Mouse (Mus musculus) liver, adult 2 months (tissue): ENCODE measurements at regions not wholly inside any gene's neighbourhood (a gene's known extent, or its start where the extent isn't known, plus 50 kb on each side); places are given as distances from the start of the nearest gene placed in this dataset.

ENCODE experiments used
- CTCF ChIP-seq: fragments of 200-500 bp; IDR thresholded peaks from 2 replicates; pipeline ENCODE4 v1.5.1; 2011; ENCODE audit warnings: low read depth, low read length, control low read depth
- POLR2A ChIP-seq: fragments of 200-500 bp; IDR thresholded peaks from 2 replicates; pipeline ENCODE4 v1.6.1; 2011; ENCODE audit warnings: low read length, control low read depth; ENCODE audit not compliant: insufficient read depth; ENCODE audit errors: extremely low read depth

DNA sequence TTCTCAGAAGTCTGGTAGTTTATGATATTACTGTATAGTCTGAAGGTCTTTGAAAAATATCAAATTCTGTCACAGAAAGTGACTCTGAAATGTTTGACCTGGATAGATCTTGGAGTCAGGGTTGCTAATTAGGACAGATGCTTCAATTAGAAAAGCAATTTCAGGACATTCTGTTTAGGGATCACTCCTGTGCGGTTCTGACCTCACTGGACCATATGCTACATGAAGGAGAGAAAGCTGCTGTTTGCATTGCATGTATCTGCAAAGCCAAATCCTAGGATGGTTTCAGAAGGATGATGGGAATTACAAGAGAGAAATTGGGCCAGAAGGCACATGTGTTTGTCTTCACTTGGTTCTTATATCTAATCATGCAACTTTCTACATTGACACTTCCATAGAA is 312.2 kb upstream of the Sphkap start:
- TF ChIP-seq CTCF (no peak), POLR2A (no peak)
